Mouse (Mus musculus) forebrain, embryonic 14.5 days (tissue): ENCODE results near the gene 1110065P20Rik. TPM values are rescaled to one million over a fixed set of nuclear protein-coding genes. Genes with fewer than 3 reads are reported as not detected.

Experiments
- ATAC-seq: fragments of 200-750 bp; cut with Nextera tagmentation; 2 replicates; pipeline ENCODE4 v1.8.0; 2017; ENCODE audit warnings: mild to moderate bottlenecking, moderate library complexity
- DNase-seq: peaks from one replicate; pipeline ENCODE4 v3.0.0-alpha.2; 2015; ENCODE audit warnings: low spot score
- H3K27ac ChIP-seq: fragments of 300-500 bp; sonication (generic); 2 replicates; pipeline ENCODE4 v1.5.1; 2014; ENCODE audit warnings: low read depth, mild to moderate bottlenecking, control low read depth, low read length, moderate library complexity
- H3K27me3 ChIP-seq: fragments of 300-500 bp; sonication (generic); replicated peaks from 2 replicates; pipeline ENCODE4 v1.6.1; 2014; ENCODE audit warnings: low read length, control low read depth, mixed read lengths; ENCODE audit not compliant: control insufficient read depth, insufficient read depth
- H3K36me3 ChIP-seq: fragments of 300-500 bp; sonication (generic); 2 replicates; pipeline ENCODE4 v1.6.1; 2014; ENCODE audit warnings: low read length, control low read depth; ENCODE audit not compliant: control insufficient read depth, insufficient read depth
- H3K4me1 ChIP-seq: fragments of 300-500 bp; sonication (generic); 2 replicates; pipeline ENCODE4 v1.6.1; 2014; ENCODE audit warnings: antibody characterized with exemption, low read length, control low read depth; ENCODE audit not compliant: control insufficient read depth, insufficient read depth
- H3K4me2 ChIP-seq: fragments of 300-500 bp; sonication (generic); 2 replicates; pipeline ENCODE4 v1.6.1; 2014; ENCODE audit warnings: mild to moderate bottlenecking, control low read depth, low read length
- H3K4me3 ChIP-seq: fragments of 300-500 bp; sonication (generic); 2 replicates; pipeline ENCODE4 v1.5.1; 2014; ENCODE audit warnings: low read depth, low read length, control low read depth
- H3K9ac ChIP-seq: fragments of 300-500 bp; sonication (generic); 2 replicates; pipeline ENCODE4 v1.6.1; 2014; ENCODE audit warnings: mild to moderate bottlenecking, low read length, control low read depth, moderate library complexity
- H3K9me3 ChIP-seq: fragments of 300-500 bp; sonication (generic); replicated peaks from 2 replicates; pipeline ENCODE4 v1.6.1; 2016; ENCODE audit warnings: low read length, control low read depth, mixed read lengths; ENCODE audit not compliant: control insufficient read depth
- WGBS: fragments of 180-500 bp; shearing (Covaris S2); extraction: QIAGEN DNeasy Blood & Tissue Kit; methylation state at CpG from one replicate; pipeline ENCODE4 v1.1.7; 2014; 5-methylcytosine and 5-hydroxymethylcytosine counted together
- polyA plus RNA-seq: library from polyadenylated mRNA; unstranded; fragments of >200 nt; fragmentation: Nextera tagmentation; extraction: Ambion mirVana; gene quantifications from 2 replicates; pipeline ENCODE4 v1.2.1, GENCODE M21; 2014

1110065P20Rik gene
- polyA plus RNA-seq, 1 experiment from 2014 or later = 90.7 TPM

DNA sequence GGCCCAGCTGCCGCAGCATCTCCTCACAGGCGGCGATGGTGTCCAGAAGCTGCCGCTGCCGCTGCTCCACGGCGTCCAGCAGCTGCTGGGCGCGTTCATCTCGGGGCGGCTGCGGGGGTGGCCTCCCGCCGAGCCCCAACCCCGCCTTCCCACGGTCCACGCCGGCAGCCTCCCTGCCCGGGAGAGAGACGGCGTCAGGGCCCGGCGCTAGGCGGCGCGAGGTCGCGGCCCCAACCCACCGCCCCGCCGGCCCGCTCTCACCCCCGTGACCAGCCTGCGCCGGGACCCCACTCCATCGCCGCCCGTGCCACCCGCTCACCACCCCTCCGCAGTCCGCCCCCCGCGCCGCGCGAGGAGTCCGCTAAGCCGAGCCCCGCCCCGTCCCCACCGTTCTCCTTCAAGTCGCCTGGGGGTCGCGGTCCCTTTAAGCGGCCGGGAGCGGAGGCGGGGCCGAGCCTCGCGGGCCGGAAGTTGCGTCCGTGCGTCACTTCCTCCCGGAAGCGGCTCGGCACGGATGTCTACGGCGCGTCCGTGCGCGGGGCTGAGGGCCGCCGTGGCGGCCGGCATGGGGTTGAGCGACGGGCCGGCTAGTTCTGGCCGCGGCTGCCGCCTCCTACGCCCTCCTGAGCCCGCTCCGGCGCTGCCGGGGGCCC lies 609 bp downstream of the 1110065P20Rik start, which contains the start of gene Yrdc:
Gene Yrdc, plus strand, starts transcription at position 419 of the 653 bp plus-strand sequence.
- DNase-seq = peak; percentile 97
- under 1% methylated on average over 67 of the region's 90 CpGs for WGBS
- peak; percentile 96 for ATAC-seq

DNA sequence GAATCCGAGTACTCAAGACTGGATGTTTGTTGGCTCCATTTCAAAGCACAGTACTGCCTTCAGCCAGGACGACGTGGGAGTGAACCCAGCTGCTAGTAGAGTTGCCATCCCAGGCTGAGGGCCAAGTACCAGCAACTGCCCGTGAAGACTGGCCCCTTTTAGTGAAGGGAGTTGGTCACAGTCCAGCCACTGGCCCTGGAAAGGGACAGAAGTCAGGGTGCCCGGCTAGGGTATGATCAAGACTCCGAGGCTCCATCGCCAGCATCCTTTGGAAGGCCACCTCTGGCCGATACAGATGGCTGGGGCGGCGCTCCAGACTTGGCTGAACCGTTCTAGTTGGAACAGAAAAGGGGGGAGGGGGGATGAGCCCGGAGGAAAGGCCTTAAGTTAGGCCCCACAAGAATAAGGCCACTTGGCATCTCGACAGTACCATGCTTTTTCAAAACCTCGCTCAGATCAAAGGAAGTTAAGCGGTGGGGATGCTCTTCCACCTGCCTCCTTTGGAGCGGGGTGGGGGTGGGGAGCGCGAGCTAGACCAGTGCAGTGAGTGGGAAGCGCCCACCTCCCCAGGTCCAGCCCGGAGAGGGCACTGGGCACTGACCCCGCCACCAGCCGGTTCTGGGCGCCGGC lies 1.2 kb downstream of the 1110065P20Rik start:
- Histone ChIP-seq H3K4me2 (peak overlapping the region; percentile 61), H3K4me3 (peak overlapping the region; percentile 99), H3K27me3 (no peaks in the 10 kb centered on the region), H3K27ac (peak overlapping the region; percentile 93), H3K4me1 (peaks cover 13% of the 10 kb centered on the region), H3K36me3 (peaks cover 26% of the 10 kb centered on the region), H3K9me3 (no peaks in the 10 kb centered on the region), H3K9ac (peak overlapping the region; percentile 85)
- peak; percentile 41 for ATAC-seq
- WGBS = under 1% methylated on average over 24 of the region's 24 CpGs
- DNase-seq = peak; percentile 65

More for the DNA sequence above, 609 bp downstream of the 1110065P20Rik start, which contains the start of gene Yrdc:
- Histone ChIP-seq H3K36me3 (peaks cover 25% of the 10 kb centered on the region), H3K9me3 (no peaks in the 10 kb centered on the region), H3K27ac (peak within 1 kb of the TSS; percentile 93), H3K27me3 (no peaks in the 10 kb centered on the region), H3K9ac (peak within 1 kb of the TSS; percentile 85), H3K4me2 (peak within 1 kb of the TSS; percentile 61), H3K4me1 (peaks cover 13% of the 10 kb centered on the region), H3K4me3 (peak within 1 kb of the TSS; percentile 99)

DNA sequence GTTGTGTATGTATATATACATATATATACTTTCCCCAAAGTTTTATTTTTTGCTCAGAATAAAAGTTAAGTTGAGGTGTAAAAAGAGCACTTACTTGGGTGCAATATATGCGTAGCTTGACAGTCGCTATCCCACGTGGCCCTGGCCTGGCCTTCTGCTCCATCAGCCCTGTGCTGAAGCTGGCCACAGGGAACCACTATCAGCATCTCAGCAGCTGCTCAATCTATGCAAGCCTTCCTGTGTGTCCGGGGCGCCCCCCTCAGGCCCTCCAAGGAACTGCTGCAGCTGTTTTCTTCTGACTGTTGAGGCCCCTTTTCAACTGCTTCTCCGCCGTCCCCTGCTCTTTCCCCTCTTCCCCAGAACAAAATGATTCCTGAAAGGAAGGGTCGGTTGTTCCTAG lies 3.4 kb downstream of the 1110065P20Rik start:
- DNase-seq = peak; percentile 78
- Histone ChIP-seq H3K4me1 (peaks cover 13% of the 10 kb centered on the region), H3K9ac (no peak overlapping the region), H3K27ac (no peak overlapping the region), H3K4me3 (no peak overlapping the region), H3K9me3 (no peaks in the 10 kb centered on the region), H3K36me3 (peaks cover 24% of the 10 kb centered on the region), H3K4me2 (no peak overlapping the region), H3K27me3 (no peaks in the 10 kb centered on the region)
- ATAC-seq = no peak
- 5% methylated on average over 8 of the region's 8 CpGs for WGBS

DNA sequence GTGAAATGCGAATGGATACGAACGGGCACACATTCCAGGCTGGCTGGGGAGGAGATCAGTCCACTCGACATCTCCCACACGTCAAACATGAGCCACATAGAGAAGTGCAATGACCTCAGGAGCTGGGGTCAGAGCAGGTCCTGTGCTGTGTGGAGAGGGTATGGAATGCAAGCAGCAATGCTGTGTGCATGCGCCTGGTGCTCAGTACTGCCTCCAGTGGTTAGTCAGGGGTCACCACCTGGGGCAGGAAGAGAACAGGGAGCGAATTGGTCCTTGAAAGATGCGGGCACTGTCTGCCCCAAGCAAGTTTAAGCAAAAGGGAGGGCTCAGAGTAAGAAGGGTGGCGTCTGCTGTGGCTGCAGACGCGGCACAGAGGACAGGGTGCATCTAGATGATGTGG lies 7.5 kb downstream of the 1110065P20Rik start:
- Histone ChIP-seq H3K4me2 (no peak overlapping the region), H3K27ac (no peak overlapping the region), H3K4me1 (no peaks in the 10 kb centered on the region), H3K9ac (no peak overlapping the region), H3K9me3 (no peaks in the 10 kb centered on the region), H3K4me3 (no peak overlapping the region), H3K27me3 (no peaks in the 10 kb centered on the region), H3K36me3 (peaks cover 39% of the 10 kb centered on the region)
- WGBS = 57% methylated on average over 11 of the region's 11 CpGs
- 0 out of 2 replicates have a peak, but pooled peaks have one; percentile 61 for ATAC-seq
- DNase-seq = no peak

DNA sequence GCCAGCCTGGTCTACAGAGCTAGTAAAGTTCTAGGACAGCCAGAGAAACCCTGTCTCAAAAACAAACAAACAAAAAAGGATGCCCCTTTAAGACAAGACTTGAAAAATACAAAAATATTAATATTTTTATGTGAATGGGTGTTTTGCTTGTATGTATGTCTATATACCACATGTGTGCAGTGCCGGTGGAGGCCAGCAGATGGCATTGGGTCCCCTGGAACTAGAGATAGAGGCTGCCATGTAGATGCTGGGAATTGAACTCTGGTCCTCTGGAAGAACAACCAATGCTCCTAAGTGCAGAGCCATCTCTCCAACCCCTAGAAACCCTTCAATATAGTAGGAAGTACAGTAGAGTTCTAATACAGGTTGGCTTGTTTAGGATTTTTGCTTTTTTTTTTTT lies 10.0 kb downstream of the 1110065P20Rik start:
- H3K9me3 ChIP-seq = no peaks in the 10 kb centered on the region
- H3K27ac ChIP-seq = no peak overlapping the region
- H3K4me2 ChIP-seq = no peak overlapping the region
- no peak overlapping the region for H3K4me3 ChIP-seq
- ATAC-seq (no peak), DNase-seq (no peak)
- no peaks in the 10 kb centered on the region for H3K4me1 ChIP-seq
- WGBS = 100% methylated on average over 1 of the region's 1 CpGs
- H3K27me3 ChIP-seq = no peaks in the 10 kb centered on the region
- peaks cover 52% of the 10 kb centered on the region for H3K36me3 ChIP-seq
- H3K9ac ChIP-seq = no peak overlapping the region

DNA sequence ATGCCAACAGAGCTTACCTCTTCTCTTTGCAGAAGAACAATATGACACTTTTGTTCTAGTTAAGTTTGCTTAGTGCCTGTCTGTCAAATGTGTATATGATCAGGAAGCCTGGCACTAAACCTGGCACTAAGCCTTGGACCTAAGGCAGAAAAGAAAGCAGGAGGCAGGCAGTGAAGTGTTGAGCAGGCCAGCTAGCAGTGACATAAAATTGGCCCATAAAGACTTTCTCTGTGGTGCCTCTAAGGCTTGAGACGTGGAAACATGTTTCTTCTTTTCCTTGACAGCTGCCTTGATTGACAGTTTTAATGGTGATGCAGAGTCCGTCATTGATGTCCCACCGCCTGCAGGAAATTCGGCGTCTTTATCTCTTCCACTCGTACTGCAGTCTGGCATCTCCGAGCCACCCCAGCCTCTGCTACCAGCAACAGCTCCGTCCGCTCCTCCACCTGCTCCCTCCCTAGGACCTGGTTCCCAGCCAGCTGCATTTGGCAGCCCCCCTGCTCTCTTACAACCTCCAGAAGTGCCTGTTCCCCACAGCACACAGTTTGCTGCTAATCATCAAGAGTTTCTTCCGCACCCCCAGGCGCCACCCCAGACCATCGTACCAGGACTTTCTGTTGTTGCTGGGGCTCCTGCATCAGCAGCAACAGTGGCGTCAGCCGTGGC lies 12.8 kb downstream of the 1110065P20Rik start:
- Histone ChIP-seq H3K4me2 (no peak overlapping the region), H3K9ac (no peak overlapping the region), H3K9me3 (no peaks in the 10 kb centered on the region), H3K4me1 (no peaks in the 10 kb centered on the region), H3K4me3 (no peak overlapping the region), H3K27me3 (no peaks in the 10 kb centered on the region), H3K36me3 (peaks cover 51% of the 10 kb centered on the region), H3K27ac (no peak overlapping the region; the same call in 1 of the 2 replicates)
- WGBS = 82% methylated on average over 14 of the region's 14 CpGs
- ATAC-seq (peak; percentile 20; the same call in 1 of the 2 replicates), DNase-seq (peak; percentile 17)

DNA sequence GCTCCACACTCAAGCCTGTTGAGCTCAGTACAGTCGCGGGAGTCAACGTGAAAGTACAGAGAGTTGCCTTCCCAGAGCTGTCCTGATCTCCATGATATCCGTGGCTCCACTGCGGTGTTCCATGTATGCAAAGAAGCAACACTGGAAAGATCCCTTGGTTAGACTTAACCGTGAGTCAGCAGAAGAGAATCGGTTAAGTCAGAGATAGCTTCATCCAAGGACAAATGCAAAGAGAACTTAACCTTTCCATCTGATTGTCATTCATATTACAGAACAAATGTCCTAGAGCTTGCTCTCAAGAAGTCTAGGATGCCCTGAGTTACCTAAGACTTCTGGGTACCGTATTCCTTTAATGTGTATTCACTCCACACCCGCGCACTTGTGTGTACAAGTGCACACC lies 18.2 kb downstream of the 1110065P20Rik start:
- H3K36me3 ChIP-seq = peaks cover 58% of the 10 kb centered on the region

DNA sequence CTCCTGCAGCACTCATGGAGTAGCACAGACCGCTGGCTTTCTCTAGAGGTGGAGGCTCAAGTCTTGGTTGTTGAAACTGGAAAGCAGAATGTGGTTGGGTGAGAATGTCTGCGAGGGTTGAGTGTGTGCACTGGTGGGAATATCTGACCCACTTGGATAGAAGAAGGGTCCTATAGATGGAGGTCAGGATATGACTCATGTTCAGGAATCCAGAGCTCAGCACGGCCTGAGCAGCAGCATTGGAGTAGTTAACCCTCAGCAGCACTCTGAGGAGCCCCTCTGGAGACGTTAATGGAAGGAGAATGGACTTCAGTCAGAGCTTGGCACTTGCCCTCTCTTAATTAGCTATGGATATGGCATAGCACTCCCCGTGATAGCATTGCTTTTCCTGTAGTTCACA lies 21.3 kb downstream of the 1110065P20Rik start:
- H3K4me1 ChIP-seq = no peaks in the 10 kb centered on the region
- H3K27me3 ChIP-seq = no peaks in the 10 kb centered on the region
- no peak overlapping the region for H3K4me2 ChIP-seq
- H3K4me3 ChIP-seq = no peak overlapping the region
- H3K36me3 ChIP-seq = peaks cover 66% of the 10 kb centered on the region
- ATAC-seq (no peak), DNase-seq (no peak)
- no peaks in the 10 kb centered on the region for H3K9me3 ChIP-seq
- H3K9ac ChIP-seq = no peak overlapping the region
- 83% methylated on average over 5 of the region's 5 CpGs for WGBS
- no peak overlapping the region for H3K27ac ChIP-seq

More for the DNA sequence above, 18.2 kb downstream of the 1110065P20Rik start:
- no peaks in the 10 kb centered on the region for H3K9me3 ChIP-seq
- H3K4me1 ChIP-seq = no peaks in the 10 kb centered on the region
- H3K4me3 ChIP-seq = no peak overlapping the region
- H3K4me2 ChIP-seq = no peak overlapping the region
- no peaks in the 10 kb centered on the region for H3K27me3 ChIP-seq
- 98% methylated on average over 10 of the region's 10 CpGs for WGBS
- H3K27ac ChIP-seq = no peak overlapping the region
- no peak for DNase-seq
- no peak for ATAC-seq
- H3K9ac ChIP-seq = no peak overlapping the region
